Mouse (Mus musculus): ENCODE results near the gene Gba.

GRCm38 (mm10) chr3:89193853-89194252, 8.9 kb upstream of the Gba start:
- peak; percentile 56 for TF ChIP-seq CTCF (IDR thresholded peaks at IDR 0.05; ENCODE audit: low read depth)
- TF ChIP-seq EP300 (IDR thresholded peaks at IDR 0.05; ENCODE audit: low read depth) = no peak

All from liver, postnatal 0 days (tissue).